Mouse (Mus musculus) kidney, embryonic 14.5 days (tissue): ENCODE results near the gene Insig2. TPM values are rescaled to one million over a fixed set of nuclear protein-coding genes. Genes with fewer than 3 reads are reported as not detected.

Source experiments
- ATAC-seq: fragments of 200-750 bp; cut with Nextera tagmentation; 2 replicates; pipeline ENCODE4 v1.8.0; 2017; ENCODE audit warnings: moderate number of reproducible peaks, mild to moderate bottlenecking, moderate TSS enrichment, moderate library complexity; ENCODE audit not compliant: low FRiP score, low TSS enrichment
- H3K27ac ChIP-seq: fragments of 300-500 bp; sonication (generic); 2 replicates; pipeline ENCODE4 v1.5.1; 2014; ENCODE audit warnings: low read depth, mild to moderate bottlenecking, low read length, moderate library complexity, mixed read lengths
- H3K27me3 ChIP-seq: fragments of 300-500 bp; sonication (generic); 2 replicates; pipeline ENCODE4 v1.6.1; 2014; ENCODE audit warnings: mild to moderate bottlenecking, low read length; ENCODE audit not compliant: control insufficient read depth, insufficient read depth
- H3K36me3 ChIP-seq: fragments of 300-500 bp; sonication (generic); 2 replicates; pipeline ENCODE4 v1.6.1; 2014; ENCODE audit warnings: low read length, mixed read lengths; ENCODE audit not compliant: control insufficient read depth, insufficient read depth
- H3K4me1 ChIP-seq: fragments of 300-500 bp; sonication (generic); 2 replicates; pipeline ENCODE4 v1.6.1; 2014; ENCODE audit warnings: low read length, mixed read lengths; ENCODE audit not compliant: control insufficient read depth, insufficient read depth
- H3K4me2 ChIP-seq: fragments of 300-500 bp; sonication (generic); replicated peaks from 2 replicates; pipeline ENCODE4 v1.6.1; 2014; ENCODE audit warnings: low read depth, mild to moderate bottlenecking, low read length
- H3K4me3 ChIP-seq: fragments of 300-500 bp; sonication (generic); 2 replicates; pipeline ENCODE4 v1.5.1; 2014; ENCODE audit warnings: mild to moderate bottlenecking, low read length
- H3K9ac ChIP-seq: fragments of 300-500 bp; sonication (generic); 2 replicates; pipeline ENCODE4 v1.6.1; 2014; ENCODE audit warnings: low read depth, mild to moderate bottlenecking, low read length, moderate library complexity
- H3K9me3 ChIP-seq: fragments of 300-500 bp; sonication (generic); 2 replicates; pipeline ENCODE4 v1.6.1; 2016; ENCODE audit warnings: low read length; ENCODE audit not compliant: control insufficient read depth
- WGBS: fragments of 180-500 bp; shearing (Covaris S2); extraction: QIAGEN DNeasy Blood & Tissue Kit; methylation state at CpG from one replicate; pipeline ENCODE4 v1.1.7; 2014; 5-methylcytosine and 5-hydroxymethylcytosine counted together
- polyA plus RNA-seq: library from polyadenylated mRNA; unstranded; fragments of >200 nt; fragmentation: Nextera tagmentation; extraction: Ambion mirVana; gene quantifications from 2 replicates; pipeline ENCODE4 v1.2.1, GENCODE M21; 2014

The Insig2 gene
- polyA plus RNA-seq = 20.5 and 23.3 TPM in 2 replicates

GRCm38 (mm10) chr1:121332485-121332884 is at the start of gene Insig2:
Gene Insig2 (minus strand): TSS chr1:121332589.
- 90% methylated on average over 1 of the region's 1 CpGs for WGBS
- Histone ChIP-seq H3K4me1 (0 out of 2 replicates have a peak, but pooled peaks cover 5% of the 10 kb centered on the region), H3K27ac (no peak within 1 kb of the TSS), H3K27me3 (no peaks in the 10 kb centered on the region), H3K4me2 (no peak within 1 kb of the TSS), H3K9ac (no peak within 1 kb of the TSS), H3K36me3 (no peaks in the 10 kb centered on the region), H3K4me3 (no peak within 1 kb of the TSS), H3K9me3 (no peaks in the 10 kb centered on the region)
- no peak for ATAC-seq

DNA sequence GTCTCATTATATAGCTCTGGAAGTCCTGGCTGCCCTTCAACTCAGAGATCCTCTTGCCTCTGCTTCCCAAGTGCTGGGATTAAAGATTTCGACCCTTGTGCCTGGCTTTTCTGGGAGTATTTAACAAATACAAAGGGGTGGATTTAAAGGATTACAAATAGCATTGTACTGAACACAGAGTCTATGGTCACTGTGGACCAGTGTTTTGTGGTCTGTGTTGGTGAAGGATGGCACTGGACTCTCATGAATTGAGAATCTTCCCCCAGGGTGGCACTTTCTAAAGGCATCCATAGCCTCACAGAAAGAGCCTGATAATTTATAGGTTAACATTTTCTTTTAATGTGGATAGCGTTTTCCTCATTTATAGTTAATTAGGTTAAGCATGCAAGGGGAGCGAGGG is 49.2 kb upstream of the Insig2 start:
- no peak overlapping the region for H3K4me3 ChIP-seq
- no peak overlapping the region for H3K9ac ChIP-seq
- H3K27ac ChIP-seq = no peak overlapping the region
- H3K36me3 ChIP-seq = no peaks in the 10 kb centered on the region
- H3K4me2 ChIP-seq = no peak overlapping the region
- H3K9me3 ChIP-seq = no peaks in the 10 kb centered on the region
- H3K27me3 ChIP-seq = no peaks in the 10 kb centered on the region
- no peak for ATAC-seq
- 84% methylated on average over 3 of the region's 3 CpGs for WGBS
- no peaks in the 10 kb centered on the region for H3K4me1 ChIP-seq

DNA sequence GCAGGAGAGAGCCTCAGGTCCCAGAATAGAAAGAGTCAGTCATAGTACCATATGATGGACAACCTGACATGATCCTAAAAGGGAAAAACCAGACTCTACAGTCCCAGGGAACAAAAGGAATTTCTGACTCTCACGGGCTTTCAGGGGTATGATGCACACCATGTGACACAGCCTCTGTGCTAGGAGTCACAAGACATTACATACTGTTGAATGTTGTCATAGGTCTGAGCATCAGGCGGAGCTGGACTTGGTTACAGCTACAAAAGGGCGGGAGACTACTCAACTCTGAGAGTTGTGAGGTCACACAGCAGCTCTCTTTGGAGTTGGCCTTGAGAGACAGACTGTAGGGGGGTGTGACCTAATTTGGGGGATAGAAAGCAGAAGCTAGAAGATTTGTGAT is 47.6 kb upstream of the Insig2 start:
- H3K4me1 ChIP-seq = no peaks in the 10 kb centered on the region
- no peaks in the 10 kb centered on the region for H3K36me3 ChIP-seq
- ATAC-seq = no peak
- H3K4me2 ChIP-seq = no peak overlapping the region
- H3K9me3 ChIP-seq = no peaks in the 10 kb centered on the region
- no peak overlapping the region for H3K4me3 ChIP-seq
- H3K9ac ChIP-seq = no peak overlapping the region
- H3K27me3 ChIP-seq = no peaks in the 10 kb centered on the region
- H3K27ac ChIP-seq = no peak overlapping the region
- 82% methylated on average over 3 of the region's 3 CpGs for WGBS

- no peak overlapping the region for H3K27ac ChIP-seq
- no peak for ATAC-seq
- no peaks in the 10 kb centered on the region for H3K4me1 ChIP-seq
- H3K4me3 ChIP-seq = no peak overlapping the region
- no peaks in the 10 kb centered on the region for H3K36me3 ChIP-seq
- no peaks in the 10 kb centered on the region for H3K9me3 ChIP-seq
- no peak overlapping the region for H3K9ac ChIP-seq
- WGBS = 90% methylated on average over 2 of the region's 2 CpGs
- H3K27me3 ChIP-seq = no peaks in the 10 kb centered on the region
- H3K4me2 ChIP-seq = no peak overlapping the region
Measured at GRCm38 (mm10) chr1:121377901-121378300, 45.5 kb upstream of the Insig2 start.

- Histone ChIP-seq H3K4me2 (no peak overlapping the region), H3K4me1 (no peaks in the 10 kb centered on the region), H3K9ac (no peak overlapping the region), H3K9me3 (no peaks in the 10 kb centered on the region), H3K4me3 (no peak overlapping the region), H3K36me3 (no peaks in the 10 kb centered on the region), H3K27me3 (no peaks in the 10 kb centered on the region), H3K27ac (no peak overlapping the region)
- 97% methylated on average over 1 of the region's 1 CpGs for WGBS
- ATAC-seq = no peak
Measured at GRCm38 (mm10) chr1:121377410-121377809, 45.0 kb upstream of the Insig2 start.

GRCm38 (mm10) chr1:121373631-121374030 is 41.2 kb upstream of the Insig2 start:
- H3K9ac ChIP-seq = no peak overlapping the region
- no peaks in the 10 kb centered on the region for H3K36me3 ChIP-seq
- no peaks in the 10 kb centered on the region for H3K9me3 ChIP-seq
- H3K4me1 ChIP-seq = no peaks in the 10 kb centered on the region
- no peaks in the 10 kb centered on the region for H3K27me3 ChIP-seq
- H3K4me3 ChIP-seq = no peak overlapping the region
- no peak overlapping the region for H3K27ac ChIP-seq
- 74% methylated on average over 2 of the region's 2 CpGs for WGBS
- no peak overlapping the region for H3K4me2 ChIP-seq
- no peak for ATAC-seq

DNA sequence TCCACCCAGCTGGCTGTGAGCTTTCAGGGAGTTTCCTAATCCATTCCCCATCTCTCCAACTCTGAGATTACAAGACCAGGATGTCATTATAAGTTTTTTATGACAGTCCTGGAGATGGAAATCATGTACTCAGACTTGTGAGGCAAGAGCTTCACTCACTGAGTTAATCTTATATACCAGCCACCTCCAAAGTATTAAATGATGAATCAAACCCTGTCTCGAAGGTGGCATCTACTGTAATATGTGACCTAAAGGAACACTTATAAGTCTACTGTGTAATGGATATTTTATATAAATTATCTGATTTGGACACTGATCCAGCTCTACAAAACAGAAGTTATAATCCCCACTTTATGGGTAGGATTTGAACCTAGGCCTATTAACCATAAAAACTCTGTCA is 40.3 kb upstream of the Insig2 start:
- WGBS = 98% methylated on average over 1 of the region's 1 CpGs
- ATAC-seq = no peak

GRCm38 (mm10) chr1:121371449-121371848 is 39.1 kb upstream of the Insig2 start:
- Histone ChIP-seq H3K27me3 (no peaks in the 10 kb centered on the region), H3K4me2 (no peak overlapping the region), H3K4me3 (no peak overlapping the region), H3K9me3 (no peaks in the 10 kb centered on the region), H3K27ac (no peak overlapping the region), H3K9ac (no peak overlapping the region), H3K36me3 (no peaks in the 10 kb centered on the region), H3K4me1 (no peaks in the 10 kb centered on the region)
- 41% methylated on average over 12 of the region's 12 CpGs for WGBS
- ATAC-seq = no peak

More for the DNA sequence above, 40.3 kb upstream of the Insig2 start:
- H3K9me3 ChIP-seq = no peaks in the 10 kb centered on the region
- H3K4me1 ChIP-seq = no peaks in the 10 kb centered on the region
- no peak overlapping the region for H3K4me3 ChIP-seq
- H3K4me2 ChIP-seq = no peak overlapping the region
- no peak overlapping the region for H3K9ac ChIP-seq
- H3K27me3 ChIP-seq = no peaks in the 10 kb centered on the region
- no peaks in the 10 kb centered on the region for H3K36me3 ChIP-seq
- no peak overlapping the region for H3K27ac ChIP-seq

DNA sequence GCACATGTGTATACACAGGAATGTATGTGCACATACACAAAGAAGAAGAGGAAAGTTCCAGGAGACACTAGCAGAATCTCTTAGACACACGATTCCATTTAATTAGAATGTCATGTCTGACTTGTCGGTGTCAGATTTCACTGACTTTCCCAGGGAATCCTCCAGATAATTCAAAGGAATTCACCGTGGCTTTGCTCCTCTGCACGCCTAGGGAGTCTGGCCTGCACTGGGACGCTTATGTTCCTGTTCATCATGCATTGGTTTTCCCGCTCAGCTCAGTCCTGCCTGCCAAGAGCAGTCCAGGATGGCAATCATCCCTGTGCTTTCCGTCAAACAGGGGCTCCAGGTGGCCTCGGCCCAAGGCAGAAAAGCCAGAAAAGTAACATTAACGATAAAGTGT is 34.9 kb upstream of the Insig2 start:
- Histone ChIP-seq H3K27me3 (no peaks in the 10 kb centered on the region), H3K27ac (no peak overlapping the region), H3K4me3 (no peak overlapping the region), H3K9me3 (peaks cover 3% of the 10 kb centered on the region; the same call in 1 of the 2 replicates), H3K4me1 (no peaks in the 10 kb centered on the region), H3K9ac (no peak overlapping the region), H3K4me2 (no peak overlapping the region), H3K36me3 (no peaks in the 10 kb centered on the region)
- WGBS = 35% methylated on average over 9 of the region's 9 CpGs
- ATAC-seq = 0 out of 2 replicates have a peak, but pooled peaks have one; percentile 32
